Mouse (Mus musculus): ENCODE measurements around the gene Rasal2. TPM values are rescaled to one million over a fixed set of nuclear protein-coding genes. Genes with fewer than 3 reads are reported as not detected.

Gene Rasal2
- polyA plus RNA-seq, 1 experiment from 2014 or later = 45.1 TPM

GRCm38 (mm10) chr1:157409648-157410047 is 2.7 kb downstream of the Rasal2 start:
- 84% methylated on average over 2 of the region's 2 CpGs for WGBS
- Histone ChIP-seq H3K27me3 (no peaks in the 10 kb centered on the region), H3K4me2 (no peak overlapping the region), H3K4me1 (replicated peaks) (peaks cover 22% of the 10 kb centered on the region), H3K9ac (no peak overlapping the region), H3K9me3 (no peaks in the 10 kb centered on the region), H3K27ac (no peak overlapping the region), H3K4me3 (no peak overlapping the region), H3K36me3 (no peaks in the 10 kb centered on the region)
- ATAC-seq (ENCODE audit: low FRiP score) = no peak

GRCm38 (mm10) chr1:157388027-157388426 is 24.4 kb downstream of the Rasal2 start:
- Histone ChIP-seq H3K4me3 (no peak overlapping the region), H3K36me3 (no peaks in the 10 kb centered on the region), H3K9me3 (no peaks in the 10 kb centered on the region), H3K27ac (no peak overlapping the region), H3K27me3 (no peaks in the 10 kb centered on the region), H3K4me1 (replicated peaks) (peaks cover 6% of the 10 kb centered on the region; the same call in 1 of the 2 replicates), H3K9ac (no peak overlapping the region), H3K4me2 (no peak overlapping the region)
- peak; percentile 43; the same call in 1 of the 2 replicates for ATAC-seq (ENCODE audit: low FRiP score)
- WGBS = 12% methylated on average over 4 of the region's 4 CpGs

- Histone ChIP-seq H3K36me3 (no peaks in the 10 kb centered on the region), H3K27ac (no peak overlapping the region), H3K4me1 (replicated peaks) (peaks cover 7% of the 10 kb centered on the region), H3K27me3 (no peaks in the 10 kb centered on the region), H3K4me3 (no peak overlapping the region), H3K9ac (no peak overlapping the region), H3K9me3 (no peaks in the 10 kb centered on the region), H3K4me2 (no peak overlapping the region)
- WGBS = 55% methylated on average over 2 of the region's 2 CpGs
- no peak for ATAC-seq (ENCODE audit: low FRiP score)
Observed at GRCm38 (mm10) chr1:157380694-157381093, 31.7 kb downstream of the Rasal2 start.

- Histone ChIP-seq H3K27me3 (no peaks in the 10 kb centered on the region), H3K9me3 (no peaks in the 10 kb centered on the region), H3K9ac (no peak overlapping the region), H3K4me2 (no peak overlapping the region), H3K27ac (no peak overlapping the region), H3K4me3 (no peak overlapping the region), H3K4me1 (replicated peaks) (no peaks in the 10 kb centered on the region), H3K36me3 (no peaks in the 10 kb centered on the region)
- whole genome bisulfite sequencing = 90% methylated on average over 2 of the region's 2 CpGs
- ATAC-seq (ENCODE audit: low FRiP score) = no peak
Observed at GRCm38 (mm10) chr1:157370397-157370796, 42.0 kb downstream of the Rasal2 start.

DNA sequence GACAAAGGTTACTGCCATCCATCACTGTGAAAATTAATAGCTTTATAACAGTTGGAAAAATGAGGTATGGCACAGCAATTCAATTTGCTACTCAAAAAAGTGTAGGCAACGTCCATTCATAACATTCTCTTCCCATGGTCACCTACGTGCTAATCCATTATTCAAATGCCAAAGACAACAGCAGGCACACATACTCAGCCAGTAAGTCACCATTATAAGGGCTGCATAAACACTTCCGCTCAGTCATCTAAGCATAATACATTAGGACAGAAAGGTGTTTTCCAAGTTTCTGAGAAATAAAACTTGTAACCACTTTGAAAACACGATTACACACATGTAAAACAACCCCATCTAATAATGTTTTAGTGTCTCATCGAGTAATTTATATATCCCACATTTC is 44.1 kb downstream of the Rasal2 start:
- Histone ChIP-seq H3K9me3 (no peaks in the 10 kb centered on the region), H3K27me3 (no peaks in the 10 kb centered on the region), H3K4me1 (replicated peaks) (no peaks in the 10 kb centered on the region), H3K27ac (no peak overlapping the region), H3K4me3 (no peak overlapping the region), H3K4me2 (no peak overlapping the region), H3K9ac (no peak overlapping the region), H3K36me3 (no peaks in the 10 kb centered on the region)
- no peak for ATAC-seq (ENCODE audit: low FRiP score)
- 58% methylated on average over 5 of the region's 5 CpGs for WGBS

DNA sequence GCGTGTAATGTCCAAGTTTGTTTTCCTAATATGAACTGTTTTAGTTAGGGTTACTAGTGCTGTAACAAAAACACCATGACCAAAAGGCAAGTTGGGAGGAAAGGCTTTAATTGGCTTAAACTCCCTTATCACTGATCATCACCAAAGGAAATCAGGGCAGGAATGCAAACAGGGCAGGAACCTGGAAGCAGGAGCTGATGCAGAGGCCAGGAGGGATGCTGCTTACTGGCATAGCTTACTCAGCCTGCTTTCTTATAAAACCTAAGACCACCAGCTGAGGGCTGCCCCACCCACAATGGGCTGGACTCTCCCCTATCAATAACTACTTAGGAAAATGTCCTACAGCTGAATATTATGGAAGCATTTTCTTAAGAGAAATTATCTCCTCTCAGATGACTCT is 65.7 kb downstream of the Rasal2 start:
- WGBS = 88% methylated on average over 1 of the region's 1 CpGs
- Histone ChIP-seq H3K9ac (no peak overlapping the region), H3K9me3 (no peaks in the 10 kb centered on the region), H3K4me2 (no peak overlapping the region), H3K27me3 (no peaks in the 10 kb centered on the region), H3K4me3 (no peak overlapping the region), H3K4me1 (replicated peaks) (no peaks in the 10 kb centered on the region), H3K27ac (no peak overlapping the region), H3K36me3 (no peaks in the 10 kb centered on the region)
- no peak for ATAC-seq (ENCODE audit: low FRiP score)

- ATAC-seq (ENCODE audit: low FRiP score) = no peak
- H3K4me2 ChIP-seq = no peak overlapping the region
Observed at GRCm38 (mm10) chr1:157343519-157343918, 68.9 kb downstream of the Rasal2 start.

DNA sequence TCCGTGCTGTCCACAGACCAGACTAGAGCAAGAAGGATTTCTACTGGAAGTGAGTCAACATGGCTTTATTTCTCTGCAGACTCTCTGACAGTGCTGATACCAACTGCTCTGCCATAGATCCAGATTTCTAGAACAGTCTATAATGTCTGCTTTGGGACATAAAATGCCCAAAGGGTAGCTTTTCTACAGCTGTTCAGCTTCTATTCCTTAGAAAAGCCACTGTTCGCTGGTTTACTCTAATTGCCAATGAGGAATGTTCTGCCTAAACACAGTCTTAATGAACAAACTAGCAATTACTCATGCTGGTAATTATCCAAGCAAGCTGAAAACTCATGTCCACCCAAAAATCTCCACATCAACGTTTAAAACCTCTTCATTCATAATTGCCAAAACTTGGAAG is 77.6 kb downstream of the Rasal2 start:
- Histone ChIP-seq H3K9me3 (no peaks in the 10 kb centered on the region), H3K4me2 (no peak overlapping the region), H3K4me1 (replicated peaks) (no peaks in the 10 kb centered on the region), H3K4me3 (no peak overlapping the region), H3K27me3 (no peaks in the 10 kb centered on the region), H3K36me3 (no peaks in the 10 kb centered on the region), H3K9ac (no peak overlapping the region), H3K27ac (no peak overlapping the region)
- no peak for ATAC-seq (ENCODE audit: low FRiP score)
- 74% methylated on average over 3 of the region's 3 CpGs for WGBS

More at GRCm38 (mm10) chr1:157343519-157343918, 68.9 kb downstream of the Rasal2 start:
- H3K9ac ChIP-seq = no peak overlapping the region
- H3K4me1 ChIP-seq (replicated peaks) = no peaks in the 10 kb centered on the region
- H3K27ac ChIP-seq = no peak overlapping the region
- H3K9me3 ChIP-seq = no peaks in the 10 kb centered on the region
- H3K27me3 ChIP-seq = no peaks in the 10 kb centered on the region
- H3K36me3 ChIP-seq = no peaks in the 10 kb centered on the region
- H3K4me3 ChIP-seq = no peak overlapping the region

- H3K4me1 ChIP-seq (replicated peaks) = 0 out of 2 replicates have a peak, but pooled peaks cover 5% of the 10 kb centered on the region
- ATAC-seq (ENCODE audit: low FRiP score) = no peak
- H3K4me3 ChIP-seq = no peak overlapping the region
Observed at GRCm38 (mm10) chr1:157328068-157328467, 84.3 kb downstream of the Rasal2 start.

GRCm38 (mm10) chr1:157323091-157323490 is 89.3 kb downstream of the Rasal2 start:
- H3K36me3 ChIP-seq = no peaks in the 10 kb centered on the region
- H3K9me3 ChIP-seq = no peaks in the 10 kb centered on the region
- WGBS = 100% methylated on average over 1 of the region's 1 CpGs
- ATAC-seq (ENCODE audit: low FRiP score) = no peak
- no peak overlapping the region for H3K9ac ChIP-seq
- H3K4me1 ChIP-seq (replicated peaks) = 0 out of 2 replicates have a peak, but pooled peaks cover 5% of the 10 kb centered on the region
- no peak overlapping the region for H3K27ac ChIP-seq
- H3K4me3 ChIP-seq = no peak overlapping the region
- no peaks in the 10 kb centered on the region for H3K27me3 ChIP-seq
- H3K4me2 ChIP-seq = no peak overlapping the region

More at GRCm38 (mm10) chr1:157328068-157328467, 84.3 kb downstream of the Rasal2 start:
- no peak overlapping the region for H3K4me2 ChIP-seq
- H3K9me3 ChIP-seq = no peaks in the 10 kb centered on the region
- no peak overlapping the region for H3K27ac ChIP-seq
- H3K36me3 ChIP-seq = no peaks in the 10 kb centered on the region
- no peaks in the 10 kb centered on the region for H3K27me3 ChIP-seq
- H3K9ac ChIP-seq = no peak overlapping the region

GRCm38 (mm10) chr1:157318896-157319295 is 93.5 kb downstream of the Rasal2 start:
- no peak overlapping the region for H3K27ac ChIP-seq
- no peaks in the 10 kb centered on the region for H3K27me3 ChIP-seq
- ATAC-seq (ENCODE audit: low FRiP score) = no peak
- 93% methylated on average over 4 of the region's 4 CpGs for WGBS
- no peaks in the 10 kb centered on the region for H3K9me3 ChIP-seq
- H3K4me2 ChIP-seq = no peak overlapping the region
- H3K4me1 ChIP-seq (replicated peaks) = no peaks in the 10 kb centered on the region
- H3K36me3 ChIP-seq = no peaks in the 10 kb centered on the region
- H3K4me3 ChIP-seq = no peak overlapping the region
- H3K9ac ChIP-seq = no peak overlapping the region

DNA sequence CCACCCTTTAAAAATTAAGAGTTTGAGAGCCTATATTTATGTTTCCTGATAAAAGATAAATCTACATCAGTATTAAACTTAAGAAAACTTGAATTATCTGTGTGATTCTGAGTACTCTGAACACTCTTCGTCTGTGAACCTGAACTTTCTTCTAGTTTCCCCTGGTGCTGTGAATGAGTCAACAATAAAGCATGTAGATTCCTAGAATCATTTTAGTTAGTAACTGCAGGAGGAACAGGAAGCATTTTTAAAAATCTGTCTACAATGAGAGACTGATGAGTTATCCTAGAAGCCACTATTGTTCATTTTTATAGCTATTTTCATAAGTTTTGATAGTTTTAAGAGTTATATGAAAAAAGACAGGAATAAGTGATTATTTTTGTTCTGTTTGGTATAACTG is 111.1 kb downstream of the Rasal2 start:
- Histone ChIP-seq H3K36me3 (peaks cover 10% of the 10 kb centered on the region), H3K27me3 (no peaks in the 10 kb centered on the region), H3K4me2 (no peak overlapping the region), H3K4me1 (replicated peaks) (no peaks in the 10 kb centered on the region), H3K27ac (no peak overlapping the region), H3K9ac (no peak overlapping the region), H3K4me3 (no peak overlapping the region), H3K9me3 (no peaks in the 10 kb centered on the region)
- ATAC-seq (ENCODE audit: low FRiP score) = no peak
- WGBS = 90% methylated on average over 1 of the region's 1 CpGs

DNA sequence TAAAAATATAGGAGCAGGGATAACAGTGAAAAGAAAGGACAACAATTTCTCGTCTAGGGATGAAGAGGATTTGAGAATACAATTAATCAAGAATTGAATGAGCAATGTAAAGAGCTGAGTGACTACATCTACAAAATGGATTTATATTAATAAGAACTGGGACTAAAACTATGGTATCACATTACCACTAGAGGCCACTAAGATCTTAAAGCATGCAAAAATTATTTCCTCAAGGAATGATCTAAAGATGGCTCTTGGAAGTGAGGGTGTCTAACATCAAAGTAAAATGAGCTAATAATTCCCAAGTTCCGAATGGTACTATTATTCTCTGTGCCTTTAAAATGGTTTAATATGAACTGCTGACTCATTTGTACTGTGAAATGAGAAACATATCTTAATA is 112.8 kb downstream of the Rasal2 start:
- no peak for ATAC-seq (ENCODE audit: low FRiP score)
- Histone ChIP-seq H3K27me3 (no peaks in the 10 kb centered on the region), H3K9me3 (no peaks in the 10 kb centered on the region), H3K36me3 (peaks cover 10% of the 10 kb centered on the region), H3K4me1 (replicated peaks) (no peaks in the 10 kb centered on the region), H3K4me2 (no peak overlapping the region), H3K9ac (no peak overlapping the region), H3K27ac (no peak overlapping the region), H3K4me3 (no peak overlapping the region)
- 86% methylated on average over 2 of the region's 2 CpGs for WGBS

Measured in hindbrain, embryonic 13.5 days (tissue).